Mouse (Mus musculus): ENCODE measurements around the gene Arhgef39. TPM values are rescaled to one million over a fixed set of nuclear protein-coding genes. Genes with fewer than 3 reads are reported as not detected.

Arhgef39 gene
- polyA plus RNA-seq (2014; fragmentation: Nextera tagmentation; extraction: Ambion mirVana) = 4.7 and 6.1 TPM in 2 replicates

GRCm38 (mm10) chr4:43499407-43500333 lies at the start of gene Arhgef39:
Gene Arhgef39 (minus strand): TSS chr4:43499695.
- WGBS = 6% methylated on average over 50 of the region's 50 CpGs
- Histone ChIP-seq H3K36me3 (replicated peaks; ENCODE audit: control insufficient read depth, insufficient read depth) (peaks cover 5% of the 10 kb centered on the region; the same call in 1 of the 2 replicates), H3K4me1 (replicated peaks; ENCODE audit: control insufficient read depth, insufficient read depth, low read length) (peaks cover 6% of the 10 kb centered on the region), H3K27me3 (ENCODE audit: control insufficient read depth, insufficient read depth, low read length) (no peaks in the 10 kb centered on the region), H3K4me2 (replicated peaks) (peak within 1 kb of the TSS; percentile 76), H3K9ac (peak within 1 kb of the TSS; percentile 56), H3K4me3 (replicated peaks; ENCODE audit: low read length) (peak within 1 kb of the TSS; percentile 44), H3K9me3 (ENCODE audit: control insufficient read depth, low read length) (no peaks in the 10 kb centered on the region), H3K27ac (no peak within 1 kb of the TSS)
- DNase-seq (ENCODE audit: low spot score) (peak; percentile 82), ATAC-seq (ENCODE audit: low FRiP score) (peak; percentile 83)

DNA sequence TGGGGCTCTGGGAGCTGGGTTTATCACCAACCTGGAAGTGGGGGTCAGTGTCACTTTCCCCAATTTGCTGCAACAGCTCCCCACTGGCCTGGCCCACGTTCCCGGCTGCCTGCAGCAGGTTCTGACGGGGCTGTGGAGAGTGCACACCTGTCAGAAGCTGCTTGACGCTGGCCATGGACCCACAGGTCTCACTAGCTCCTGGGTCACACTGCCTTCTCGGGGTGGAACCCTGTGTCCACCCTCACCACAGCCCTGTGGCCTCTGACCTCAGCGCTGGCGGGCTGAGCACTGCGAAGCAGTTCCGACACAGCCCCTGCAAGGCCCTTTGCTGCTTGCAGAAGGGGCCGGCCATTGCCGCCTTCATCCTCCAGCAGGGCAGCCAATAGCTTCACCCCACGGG lies 49.6 kb upstream of the Arhgef39 start:
- WGBS = 93% methylated on average over 12 of the region's 12 CpGs
- no peak overlapping the region for H3K9ac ChIP-seq
- H3K4me1 ChIP-seq (replicated peaks; ENCODE audit: control insufficient read depth, insufficient read depth, low read length) = no peaks in the 10 kb centered on the region
- H3K27me3 ChIP-seq (ENCODE audit: control insufficient read depth, insufficient read depth, low read length) = no peaks in the 10 kb centered on the region
- no peak overlapping the region for H3K27ac ChIP-seq
- H3K4me3 ChIP-seq (replicated peaks; ENCODE audit: low read length) = no peak overlapping the region
- ATAC-seq (ENCODE audit: low FRiP score) (no peak), DNase-seq (ENCODE audit: low spot score) (no peak)
- no peaks in the 10 kb centered on the region for H3K9me3 ChIP-seq (ENCODE audit: control insufficient read depth, low read length)
- peaks cover 100% of the 10 kb centered on the region for H3K36me3 ChIP-seq (replicated peaks; ENCODE audit: control insufficient read depth, insufficient read depth)
- H3K4me2 ChIP-seq (replicated peaks) = no peak overlapping the region

DNA sequence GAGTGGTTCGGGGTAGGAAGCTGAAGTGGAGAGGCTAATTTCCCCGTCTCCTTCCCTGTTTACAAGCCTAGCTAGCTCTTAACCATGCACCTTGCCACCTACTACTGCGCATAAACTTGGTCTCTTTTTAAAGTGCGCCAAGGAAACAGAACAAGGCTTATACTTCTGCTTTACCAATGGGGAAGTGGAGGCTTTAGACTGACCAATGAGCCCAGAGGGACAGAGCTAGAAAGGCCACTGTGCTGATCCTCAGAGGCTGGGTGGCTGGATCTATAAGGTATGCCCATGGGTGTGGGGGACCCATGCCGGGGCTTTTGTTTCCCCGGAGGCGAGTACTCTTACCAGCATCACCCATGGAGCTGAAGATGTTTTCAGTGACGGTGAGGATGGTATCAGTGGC lies 47.7 kb upstream of the Arhgef39 start:
- Histone ChIP-seq H3K27ac (no peak overlapping the region), H3K36me3 (replicated peaks; ENCODE audit: control insufficient read depth, insufficient read depth) (peaks cover 100% of the 10 kb centered on the region), H3K4me1 (replicated peaks; ENCODE audit: control insufficient read depth, insufficient read depth, low read length) (no peaks in the 10 kb centered on the region), H3K9ac (no peak overlapping the region), H3K27me3 (ENCODE audit: control insufficient read depth, insufficient read depth, low read length) (no peaks in the 10 kb centered on the region), H3K9me3 (ENCODE audit: control insufficient read depth, low read length) (no peaks in the 10 kb centered on the region), H3K4me2 (replicated peaks) (no peak overlapping the region), H3K4me3 (replicated peaks; ENCODE audit: low read length) (no peak overlapping the region)
- WGBS = 94% methylated on average over 8 of the region's 8 CpGs
- ATAC-seq (ENCODE audit: low FRiP score) (no peak), DNase-seq (ENCODE audit: low spot score) (no peak)

- H3K36me3 ChIP-seq (replicated peaks; ENCODE audit: control insufficient read depth, insufficient read depth) = peaks cover 100% of the 10 kb centered on the region
- no peaks in the 10 kb centered on the region for H3K27me3 ChIP-seq (ENCODE audit: control insufficient read depth, insufficient read depth, low read length)
- no peak overlapping the region for H3K27ac ChIP-seq
- 92% methylated on average over 12 of the region's 12 CpGs for WGBS
- no peak overlapping the region for H3K9ac ChIP-seq
- DNase-seq (ENCODE audit: low spot score) (no peak), ATAC-seq (ENCODE audit: low FRiP score) (no peak)
- no peaks in the 10 kb centered on the region for H3K4me1 ChIP-seq (replicated peaks; ENCODE audit: control insufficient read depth, insufficient read depth, low read length)
- no peak overlapping the region for H3K4me3 ChIP-seq (replicated peaks; ENCODE audit: low read length)
- H3K4me2 ChIP-seq (replicated peaks) = no peak overlapping the region
- H3K9me3 ChIP-seq (ENCODE audit: control insufficient read depth, low read length) = no peaks in the 10 kb centered on the region
Observed at GRCm38 (mm10) chr4:43546375-43547047, 47.0 kb upstream of the Arhgef39 start.

GRCm38 (mm10) chr4:43542044-43542443 lies 42.5 kb upstream of the Arhgef39 start:
- WGBS = 93% methylated on average over 3 of the region's 3 CpGs
- no peaks in the 10 kb centered on the region for H3K4me1 ChIP-seq (replicated peaks; ENCODE audit: control insufficient read depth, insufficient read depth, low read length)

GRCm38 (mm10) chr4:43536031-43536430 lies 36.5 kb upstream of the Arhgef39 start:
- no peaks in the 10 kb centered on the region for H3K9me3 ChIP-seq (ENCODE audit: control insufficient read depth, low read length)
- H3K27ac ChIP-seq = no peak overlapping the region
- no peaks in the 10 kb centered on the region for H3K4me1 ChIP-seq (replicated peaks; ENCODE audit: control insufficient read depth, insufficient read depth, low read length)
- peaks cover 99% of the 10 kb centered on the region for H3K36me3 ChIP-seq (replicated peaks; ENCODE audit: control insufficient read depth, insufficient read depth)
- no peak overlapping the region for H3K4me3 ChIP-seq (replicated peaks; ENCODE audit: low read length)
- no peak overlapping the region for H3K9ac ChIP-seq
- DNase-seq (ENCODE audit: low spot score) = no peak
- H3K4me2 ChIP-seq (replicated peaks) = no peak overlapping the region
- no peak for ATAC-seq (ENCODE audit: low FRiP score)
- WGBS = 96% methylated on average over 9 of the region's 9 CpGs
- no peaks in the 10 kb centered on the region for H3K27me3 ChIP-seq (ENCODE audit: control insufficient read depth, insufficient read depth, low read length)

More at GRCm38 (mm10) chr4:43542044-43542443, 42.5 kb upstream of the Arhgef39 start:
- DNase-seq (ENCODE audit: low spot score) (no peak), ATAC-seq (ENCODE audit: low FRiP score) (no peak)
- Histone ChIP-seq H3K27ac (no peak overlapping the region), H3K9ac (no peak overlapping the region), H3K27me3 (ENCODE audit: control insufficient read depth, insufficient read depth, low read length) (no peaks in the 10 kb centered on the region), H3K4me2 (replicated peaks) (no peak overlapping the region), H3K4me3 (replicated peaks; ENCODE audit: low read length) (no peak overlapping the region), H3K36me3 (replicated peaks; ENCODE audit: control insufficient read depth, insufficient read depth) (peaks cover 100% of the 10 kb centered on the region), H3K9me3 (ENCODE audit: control insufficient read depth, low read length) (no peaks in the 10 kb centered on the region)

GRCm38 (mm10) chr4:43535628-43536027 lies 36.1 kb upstream of the Arhgef39 start:
- H3K9ac ChIP-seq = no peak overlapping the region
- DNase-seq (ENCODE audit: low spot score) (no peak), ATAC-seq (ENCODE audit: low FRiP score) (no peak)
- H3K4me2 ChIP-seq (replicated peaks) = no peak overlapping the region
- H3K9me3 ChIP-seq (ENCODE audit: control insufficient read depth, low read length) = no peaks in the 10 kb centered on the region
- H3K27ac ChIP-seq = no peak overlapping the region
- over 99% methylated on average over 8 of the region's 8 CpGs for WGBS
- peaks cover 96% of the 10 kb centered on the region for H3K36me3 ChIP-seq (replicated peaks; ENCODE audit: control insufficient read depth, insufficient read depth)
- no peaks in the 10 kb centered on the region for H3K27me3 ChIP-seq (ENCODE audit: control insufficient read depth, insufficient read depth, low read length)
- no peaks in the 10 kb centered on the region for H3K4me1 ChIP-seq (replicated peaks; ENCODE audit: control insufficient read depth, insufficient read depth, low read length)
- H3K4me3 ChIP-seq (replicated peaks; ENCODE audit: low read length) = no peak overlapping the region

- Histone ChIP-seq H3K4me2 (replicated peaks) (no peak overlapping the region), H3K9me3 (ENCODE audit: control insufficient read depth, low read length) (no peaks in the 10 kb centered on the region), H3K27me3 (ENCODE audit: control insufficient read depth, insufficient read depth, low read length) (no peaks in the 10 kb centered on the region), H3K27ac (no peak overlapping the region), H3K9ac (no peak overlapping the region), H3K4me1 (replicated peaks; ENCODE audit: control insufficient read depth, insufficient read depth, low read length) (no peaks in the 10 kb centered on the region), H3K36me3 (replicated peaks; ENCODE audit: control insufficient read depth, insufficient read depth) (peaks cover 72% of the 10 kb centered on the region), H3K4me3 (replicated peaks; ENCODE audit: low read length) (no peak overlapping the region)
- no peak for DNase-seq (ENCODE audit: low spot score)
- no peak for ATAC-seq (ENCODE audit: low FRiP score)
- WGBS = 94% methylated on average over 9 of the region's 9 CpGs
Observed at GRCm38 (mm10) chr4:43533270-43533669, 33.8 kb upstream of the Arhgef39 start.

GRCm38 (mm10) chr4:43530581-43530980 lies 31.1 kb upstream of the Arhgef39 start:
- no peak for ATAC-seq (ENCODE audit: low FRiP score)

More at GRCm38 (mm10) chr4:43530581-43530980, 31.1 kb upstream of the Arhgef39 start:
- 29% methylated on average over 7 of the region's 7 CpGs for WGBS
- peak; percentile 70 for DNase-seq (ENCODE audit: low spot score)
- no peak overlapping the region for H3K4me2 ChIP-seq (replicated peaks)
- no peaks in the 10 kb centered on the region for H3K9me3 ChIP-seq (ENCODE audit: control insufficient read depth, low read length)
- H3K9ac ChIP-seq = no peak overlapping the region
- no peak overlapping the region for H3K4me3 ChIP-seq (replicated peaks; ENCODE audit: low read length)
- H3K27ac ChIP-seq = no peak overlapping the region
- peaks cover 46% of the 10 kb centered on the region for H3K36me3 ChIP-seq (replicated peaks; ENCODE audit: control insufficient read depth, insufficient read depth)
- H3K4me1 ChIP-seq (replicated peaks; ENCODE audit: control insufficient read depth, insufficient read depth, low read length) = no peaks in the 10 kb centered on the region
- H3K27me3 ChIP-seq (ENCODE audit: control insufficient read depth, insufficient read depth, low read length) = peaks cover 10% of the 10 kb centered on the region; the same call in 1 of the 2 replicates
